Mouse (Mus musculus): Measurements from ENCODE around the gene Alx3.
A peak's percentile ranks its signal among the peaks of the same experiment; 100 is the strongest.

The Alx3 gene

GRCm38 (mm10) chr3:107594662-107595263, at the start of gene Alx3:
Gene Alx3, plus strand, starts transcription at chr3:107595031.
- DNase-seq (ENCODE audit: low spot score) = no peak

DNA sequence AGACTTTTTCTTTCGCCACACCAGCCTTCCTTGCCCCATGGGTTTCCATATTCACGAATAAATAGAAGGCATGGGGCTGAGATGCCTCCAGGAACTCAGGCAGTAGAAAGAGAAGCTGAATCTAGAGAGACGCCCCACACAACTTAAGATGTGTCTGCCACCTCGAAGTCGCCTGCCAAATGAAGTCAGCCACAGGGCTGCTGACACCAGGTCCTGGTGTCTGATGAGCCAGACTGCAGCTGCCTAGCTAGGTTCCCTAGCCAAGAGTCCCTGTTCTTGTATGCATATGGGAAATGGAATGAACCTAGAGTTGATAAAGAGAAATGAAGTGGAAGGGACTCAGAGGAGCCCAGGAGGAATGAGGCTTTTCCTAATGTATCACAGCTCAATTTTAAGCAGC, 49.6 kb upstream of the Alx3 start:
- DNase-seq (ENCODE audit: low spot score) = no peak

- DNase-seq (ENCODE audit: low spot score) = no peak
Observed at GRCm38 (mm10) chr3:107545716-107546412, 49.0 kb upstream of the Alx3 start.

DNA sequence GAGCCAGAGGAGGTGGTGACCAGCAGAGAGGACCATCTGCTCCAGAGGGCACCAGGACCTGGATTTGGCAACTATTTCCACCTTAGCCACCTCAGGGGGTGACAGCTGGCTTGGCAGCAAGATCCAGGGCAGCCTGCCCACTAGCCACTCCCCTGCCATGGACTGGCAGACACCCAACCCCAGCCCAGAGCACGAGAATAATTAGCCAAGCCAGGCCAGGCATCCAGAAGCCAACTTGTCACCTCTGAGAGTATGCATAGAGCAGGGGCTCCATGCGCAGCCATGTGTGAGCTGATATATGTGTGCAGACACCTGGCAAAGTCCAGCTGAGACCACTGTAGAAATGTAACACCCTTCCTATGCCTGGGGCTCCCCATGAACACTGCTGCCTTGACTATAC, 47.9 kb upstream of the Alx3 start:
- no peak for DNase-seq (ENCODE audit: low spot score)

DNA sequence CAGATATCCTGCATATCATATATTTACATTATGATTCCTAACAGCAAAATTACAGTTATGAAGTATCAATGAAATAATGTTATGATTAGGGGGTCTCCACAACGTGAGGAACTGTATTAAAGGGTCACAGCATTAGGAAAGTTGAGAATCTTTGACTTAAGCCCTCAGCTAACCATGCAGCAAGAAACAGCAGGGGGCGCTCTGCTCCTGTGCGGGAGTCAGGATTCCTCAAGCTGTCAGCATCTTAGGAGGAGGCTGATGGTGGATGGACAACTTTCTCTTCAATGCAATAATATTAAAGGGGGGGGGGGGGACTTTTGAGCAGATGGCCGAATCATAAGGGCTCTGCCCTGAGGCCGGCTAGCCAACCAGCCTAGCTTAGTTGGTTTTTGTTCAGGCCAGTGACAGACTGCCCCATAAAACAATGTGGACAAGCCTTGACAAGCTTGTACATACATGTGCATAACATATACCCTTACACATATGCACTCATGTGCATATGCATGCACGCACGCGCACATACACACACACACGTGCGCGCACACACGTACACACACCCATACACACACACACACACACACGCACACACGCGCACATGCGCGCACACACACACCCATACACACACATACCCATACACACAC, 44.3 kb upstream of the Alx3 start:
- DNase-seq (ENCODE audit: low spot score) = peak; percentile 64

DNA sequence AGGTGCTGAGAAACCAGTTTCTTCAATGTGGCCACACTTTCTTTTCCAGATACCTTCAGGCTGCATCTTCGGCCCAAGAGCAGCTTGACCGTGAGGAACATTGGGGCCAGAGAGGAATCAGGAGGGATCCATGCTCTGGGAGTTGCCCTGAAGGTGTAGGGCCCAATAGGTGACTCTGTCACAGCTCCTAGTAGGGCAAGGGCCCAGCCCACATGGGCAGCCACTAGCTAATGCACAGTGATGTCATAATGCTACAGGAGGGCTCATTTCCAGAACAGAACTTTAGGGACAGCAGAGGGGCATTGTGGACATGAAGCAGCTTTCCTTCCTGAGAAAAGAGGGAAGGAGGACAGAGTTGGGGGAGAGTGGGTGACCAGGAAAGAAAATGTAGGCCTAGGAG, 40.0 kb upstream of the Alx3 start, which contains the start of gene Ubl4b:
Gene Ubl4b (minus strand): TSS at position 232 of the 400 bp plus-strand sequence.
- no peak for DNase-seq (ENCODE audit: low spot score)

- DNase-seq (ENCODE audit: low spot score) = no peak
Observed at GRCm38 (mm10) chr3:107558740-107559139, 36.1 kb upstream of the Alx3 start.

DNA sequence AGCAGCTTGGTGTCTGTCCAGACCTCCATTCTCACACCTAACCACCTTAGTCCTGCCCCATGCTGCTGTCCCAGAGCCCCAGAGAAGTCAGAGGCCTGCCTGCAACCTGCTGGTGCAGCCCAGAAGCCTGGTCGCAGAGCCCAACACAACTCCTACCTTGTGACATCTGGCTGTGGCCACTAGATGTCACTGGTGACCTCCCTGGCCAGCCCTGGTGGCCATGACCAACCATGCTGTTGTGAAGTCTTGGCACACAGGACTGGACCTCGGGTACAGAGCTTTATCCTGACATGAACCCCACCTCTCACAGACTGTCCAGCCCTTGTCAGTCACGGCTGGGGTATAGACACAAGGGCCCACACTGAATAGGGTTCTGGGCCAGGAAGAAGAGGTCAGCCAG, 35.6 kb upstream of the Alx3 start:
- DNase-seq (ENCODE audit: low spot score) = peak; percentile 87

DNA sequence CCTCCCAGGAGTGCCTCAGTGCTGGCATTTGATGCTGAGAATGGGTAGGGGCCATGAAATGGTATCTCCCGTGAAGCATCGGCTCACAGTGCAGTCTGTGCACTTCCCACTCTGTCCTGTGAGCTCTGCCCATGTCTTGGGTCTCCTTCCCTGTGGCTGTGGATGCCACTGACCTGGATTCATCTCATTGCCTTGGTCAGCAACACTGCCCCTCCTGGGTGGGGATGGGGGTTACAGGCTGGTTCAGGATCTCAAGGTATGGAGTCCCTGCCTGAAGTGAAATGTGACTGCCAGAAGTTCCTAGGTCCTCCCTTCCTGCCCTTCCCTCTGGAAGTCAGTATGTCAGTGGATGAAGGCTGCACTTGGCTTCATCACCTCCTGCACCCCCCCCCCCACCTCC, 32.7 kb upstream of the Alx3 start:
- DNase-seq (ENCODE audit: low spot score) = no peak

GRCm38 (mm10) chr3:107562591-107562990, 32.2 kb upstream of the Alx3 start:
- DNase-seq (ENCODE audit: low spot score) = no peak

DNA sequence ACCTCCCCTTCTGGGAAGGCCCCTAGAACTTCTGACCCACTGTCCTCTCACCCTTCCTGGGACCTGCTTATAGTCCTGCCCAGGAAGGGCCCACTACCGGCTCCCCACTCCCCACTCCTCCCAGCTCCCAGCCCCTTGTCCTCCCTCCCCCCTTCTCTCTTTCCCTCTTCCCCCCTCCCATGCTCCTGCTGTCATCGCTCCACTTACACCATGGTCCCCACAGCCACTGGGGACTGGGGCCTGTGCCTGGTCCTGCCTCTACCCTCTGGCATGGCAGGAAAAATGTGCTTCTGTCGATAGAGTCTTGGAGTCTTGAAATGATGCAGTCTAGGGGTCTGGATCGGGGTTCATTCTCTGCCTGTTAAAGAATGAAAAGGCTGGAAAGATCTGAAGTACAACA, 31.0 kb upstream of the Alx3 start:
- DNase-seq (ENCODE audit: low spot score) = no peak

GRCm38 (mm10) chr3:107565331-107565730, 29.5 kb upstream of the Alx3 start:
- no peak for DNase-seq (ENCODE audit: low spot score)

GRCm38 (mm10) chr3:107567766-107568165, 27.1 kb upstream of the Alx3 start:
- DNase-seq (ENCODE audit: low spot score) = no peak

- DNase-seq (ENCODE audit: low spot score) = no peak
Observed at GRCm38 (mm10) chr3:107568721-107569120, 26.1 kb upstream of the Alx3 start.

- no peak for DNase-seq (ENCODE audit: low spot score)
Observed at GRCm38 (mm10) chr3:107571205-107571604, 23.6 kb upstream of the Alx3 start.

DNA sequence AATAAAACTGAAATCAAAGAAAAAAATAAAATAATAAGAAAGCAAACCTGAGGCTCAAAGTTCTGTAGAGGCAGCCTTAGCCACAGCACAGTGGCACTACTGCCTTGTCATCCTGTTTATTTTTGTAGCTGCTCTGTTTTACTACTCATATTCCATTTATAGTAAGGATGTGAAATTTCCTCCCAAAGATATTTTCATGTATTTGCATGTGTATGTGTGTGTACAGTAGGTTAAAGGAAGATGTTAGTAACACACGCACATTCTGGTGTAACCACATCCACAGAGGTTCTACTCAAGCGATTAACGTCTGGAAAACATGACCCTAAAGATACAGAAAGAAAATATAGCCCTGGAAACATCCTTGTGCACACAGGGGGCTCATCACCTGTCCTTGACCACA, 18.0 kb upstream of the Alx3 start:
- no peak for DNase-seq (ENCODE audit: low spot score)

GRCm38 (mm10) chr3:107577810-107578390, 16.9 kb upstream of the Alx3 start:
- no peak for DNase-seq (ENCODE audit: low spot score)

- peak; percentile 77 for DNase-seq (ENCODE audit: low spot score)
Observed at GRCm38 (mm10) chr3:107579466-107579865, 15.4 kb upstream of the Alx3 start.

DNA sequence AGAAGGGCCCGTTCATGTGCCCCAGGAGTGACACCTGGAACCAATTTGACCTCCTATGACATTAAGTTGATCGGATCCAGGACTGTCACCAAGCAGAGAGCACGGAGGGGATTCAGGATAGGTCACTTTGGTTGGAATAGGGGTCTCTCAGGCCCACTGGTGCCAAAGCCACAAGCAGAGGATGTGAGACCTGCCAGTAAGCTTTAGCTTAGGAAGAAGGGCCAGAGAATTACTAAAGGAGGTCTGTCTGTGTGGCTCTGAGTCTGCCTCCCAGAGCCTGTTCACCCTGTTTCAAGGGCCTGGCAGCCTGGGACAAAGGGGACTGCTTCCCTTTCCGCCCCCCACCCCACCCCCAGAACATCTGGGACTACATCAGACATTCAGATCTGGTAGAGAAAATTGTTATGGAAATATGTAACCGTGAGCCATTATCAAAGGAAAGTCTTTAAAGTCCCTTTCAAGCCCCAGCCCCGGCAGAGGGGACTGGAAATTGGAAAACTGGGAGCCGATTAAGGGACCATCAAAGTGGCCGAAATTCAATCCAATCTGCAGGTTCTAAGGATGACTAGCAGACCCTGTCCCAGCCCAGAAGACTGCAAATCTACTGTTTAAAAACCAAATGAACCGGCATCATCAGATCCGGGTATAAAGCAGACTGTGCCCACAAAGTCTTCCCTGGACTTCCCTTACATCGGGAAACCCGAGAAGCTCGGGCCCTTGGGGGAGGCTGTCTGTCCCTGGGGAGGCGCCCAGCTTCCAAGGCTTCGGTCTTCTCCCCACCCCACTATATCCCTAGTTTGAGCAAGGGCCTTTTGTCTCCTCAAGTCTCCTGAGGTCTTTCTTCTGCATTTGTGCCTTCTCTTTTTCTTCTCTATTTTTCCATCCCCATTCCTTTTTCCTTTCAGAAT, 13.5 kb upstream of the Alx3 start:
- no peak for DNase-seq (ENCODE audit: low spot score)

DNA sequence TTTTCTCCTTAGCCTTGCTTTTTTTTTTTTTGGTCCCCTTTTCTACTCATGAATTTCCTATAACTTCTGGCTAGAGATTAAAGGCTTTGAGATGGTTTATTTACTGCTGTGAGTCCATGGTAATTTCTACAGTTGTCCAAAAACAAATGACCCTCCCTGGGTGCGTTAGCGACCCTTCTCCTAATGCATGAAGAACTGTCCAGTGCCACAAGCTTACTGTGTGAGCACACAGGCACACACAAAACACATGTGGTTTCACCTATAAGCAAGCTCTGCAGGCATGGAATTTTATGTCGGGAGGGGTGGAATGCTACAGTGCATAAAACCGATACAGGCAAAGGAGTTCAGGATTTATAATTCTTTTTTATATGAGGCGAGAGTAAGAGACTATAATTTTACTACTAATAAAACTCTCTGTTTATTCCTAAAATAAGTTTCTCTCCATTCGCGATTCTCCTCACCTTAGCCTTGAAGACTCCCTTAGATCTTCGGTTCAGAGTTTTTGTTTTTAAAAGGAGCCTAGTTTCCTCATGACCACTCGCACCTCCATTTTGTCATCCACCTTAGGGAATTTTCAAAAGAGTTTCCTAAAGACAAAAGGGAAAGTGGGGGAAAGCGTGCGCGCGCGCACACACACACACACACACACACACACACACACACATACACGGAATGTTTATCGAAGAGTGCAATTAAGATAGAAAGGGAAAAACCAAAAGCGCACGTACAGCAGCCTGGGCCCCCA, 12.5 kb upstream of the Alx3 start:
- no peak for DNase-seq (ENCODE audit: low spot score)

Measured in adipocyte (in vitro differentiated cells).